ENCODE assay signal across 8 mouse cellular contexts in genomic region chr2:129800271-129800903, GRCm38 (mm10). TPM values are rescaled to one million over a fixed set of nuclear protein-coding genes. Genes with fewer than 3 reads are reported as not detected.
DNase-seq lines count a peak whose midpoint lies in the region; ATAC-seq lines count a peak whose summit lies in the region.

TSS of gene Stk35 (plus strand) at chr2:129800517.

- peaks cover 9% of the 10 kb centered on the region for H3K4me1 ChIP-seq in hindbrain, embryonic 11.5 days (replicated peaks; ENCODE audit: control insufficient read depth, insufficient read depth, low read length)

- peak within 1 kb of the TSS; percentile 90 for H3K27ac ChIP-seq in hindbrain, embryonic 11.5 days (ENCODE audit: low read depth, low read length)

- H3K9ac ChIP-seq in hindbrain, embryonic 11.5 days (ENCODE audit: low read depth, low read length) = peak within 1 kb of the TSS; percentile 94

- WGBS in hindbrain, embryonic 11.5 days = under 1% methylated on average over 59 of the region's 63 CpGs

- H3K27me3 ChIP-seq in hindbrain, embryonic 11.5 days (ENCODE audit: control insufficient read depth, insufficient read depth, low read length) = no peaks in the 10 kb centered on the region

- peak; percentile 91 for ATAC-seq in hindbrain, embryonic 11.5 days (ENCODE audit: low FRiP score)

- peak within 1 kb of the TSS; percentile 98 for H3K4me3 ChIP-seq in hindbrain, embryonic 11.5 days (ENCODE audit: low read depth, low read length)

- no peaks in the 10 kb centered on the region for H3K9me3 ChIP-seq in hindbrain, embryonic 11.5 days (ENCODE audit: control insufficient read depth, low read length)

- no peaks in the 10 kb centered on the region for H3K36me3 ChIP-seq in hindbrain, embryonic 11.5 days (ENCODE audit: control insufficient read depth, insufficient read depth, low read length)

- H3K4me2 ChIP-seq in hindbrain, embryonic 11.5 days (replicated peaks; ENCODE audit: low read depth, low read length) = peak within 1 kb of the TSS; percentile 91

- peak; percentile 74 for DNase-seq in MEL-GATA-1-ER (ENCODE audit: extremely low read depth, low read depth)
- DNase-seq in cerebellum, adult 8-10 months = peak; percentile 86
- DNase-seq in frontal cortex, adult 2 months (ENCODE audit: extremely low spot score in 1 of 2, low spot score in 1 of 2) = peak; percentile 77 to 89
- peak; percentile 89 for DNase-seq in hindbrain, embryonic 11.5 days (ENCODE audit: low spot score)
- DNase-seq in layer of hippocampus, postnatal 10 days (ENCODE audit: low spot score in 2 of 2) = peak; percentile 84 to 88
- peak; percentile 92 for DNase-seq in lung, postnatal 10 days
- DNase-seq in ovary, postnatal 36 days (ENCODE audit: low spot score) = peak; percentile 89
- peak; percentile 77 for DNase-seq in thymus, postnatal 25 days

RNA-seq across cellular contexts. Expression of gene Stk35, which starts in this region (rescaled TPM):
- polyA plus RNA-seq in frontal cortex, adult 2 months (2012; rRNA removed) = 22.3 and 23.5 TPM in 2 replicates
- polyA plus RNA-seq in hindbrain, embryonic 11.5 days (2014; fragmentation: Nextera tagmentation; extraction: Ambion mirVana) = 14.3 and 15.6 TPM in 2 replicates
- total RNA-seq in layer of hippocampus, postnatal 10 days (2021) = 10 to 100 TPM; 21.5 to 24.4 TPM

Comparison
In these comparisons a context has a peak if more than half of its experiments do, and no peak if none do; other contexts are left out.
1. Peak in every context shown above with its lines: DNase-seq, ATAC-seq, H3K4me3 ChIP-seq and H3K27ac ChIP-seq.